Mouse (Mus musculus): Measurements from ENCODE around the gene Ppp2r5a.

The Ppp2r5a gene

GRCm38 (mm10) chr1:191380843-191381242 is 22.2 kb downstream of the Ppp2r5a start:
- no peak for DNase-seq (ENCODE audit: low read depth, low spot score)

DNA sequence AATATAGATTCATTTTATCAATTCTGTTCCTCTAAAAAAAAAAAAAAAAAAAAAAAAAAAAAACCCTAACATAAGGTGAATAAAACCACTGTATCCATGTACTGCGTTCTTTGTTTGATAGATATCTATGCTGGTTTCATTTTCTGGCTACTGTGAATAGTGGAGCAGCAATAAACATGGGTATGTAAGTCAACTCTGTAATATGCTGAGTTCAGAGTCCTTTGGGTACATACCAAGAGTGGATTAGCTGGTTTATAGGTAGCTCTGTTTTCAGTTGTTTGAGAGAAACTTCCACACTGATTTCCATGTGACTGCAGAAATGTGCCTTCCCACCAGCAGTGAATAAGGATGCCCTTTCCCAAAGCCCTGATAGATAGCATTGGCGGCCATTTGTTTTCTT is 25.0 kb downstream of the Ppp2r5a start:
- no peak for DNase-seq (ENCODE audit: low read depth, low spot score)

GRCm38 (mm10) chr1:191375644-191375998 is 27.5 kb downstream of the Ppp2r5a start:
- DNase-seq (ENCODE audit: low read depth, low spot score): no peak

GRCm38 (mm10) chr1:191374993-191375643 is 28.0 kb downstream of the Ppp2r5a start:
- peak; percentile 39 for DNase-seq (ENCODE audit: low read depth, low spot score)

DNA sequence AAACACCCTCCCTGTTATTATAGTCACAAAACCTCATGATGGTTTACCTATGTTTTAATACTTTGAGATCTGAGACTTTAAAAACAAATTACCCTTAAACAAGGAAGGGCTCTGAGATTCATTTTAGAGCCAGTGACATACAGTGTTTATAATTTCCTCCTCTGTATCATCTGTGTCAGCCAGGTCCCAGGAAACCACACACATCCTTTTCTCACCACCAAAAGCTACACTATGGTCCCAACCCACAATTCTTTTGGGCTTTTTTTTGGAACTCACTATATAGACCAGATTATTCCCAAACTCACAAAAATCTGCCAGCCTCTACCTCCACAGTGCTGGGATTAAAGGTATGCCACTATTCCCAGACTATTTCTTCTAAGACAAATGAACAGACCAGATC is 33.9 kb downstream of the Ppp2r5a start:
- no peak for DNase-seq (ENCODE audit: low read depth, low spot score)

DNA sequence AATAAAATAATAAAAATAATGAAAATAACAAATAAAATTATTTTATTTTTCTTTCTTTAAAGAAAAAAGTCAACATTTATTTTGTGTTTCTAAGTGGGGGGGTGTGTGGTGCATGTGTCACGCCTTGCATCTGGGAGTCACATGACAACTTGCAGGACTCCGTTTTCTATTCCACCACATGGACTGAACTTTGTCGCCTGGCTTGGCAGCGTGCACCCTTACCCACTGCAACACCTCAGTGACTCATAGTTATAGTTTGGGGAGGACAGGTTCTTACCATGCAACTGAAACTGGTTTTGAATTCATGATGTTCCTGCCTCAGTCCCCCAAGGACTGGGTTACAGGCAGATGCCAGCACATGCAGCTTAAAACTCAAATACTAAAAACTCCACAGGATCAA is 34.9 kb downstream of the Ppp2r5a start:
- DNase-seq (ENCODE audit: low read depth, low spot score): no peak

GRCm38 (mm10) chr1:191364477-191364876 is 38.6 kb downstream of the Ppp2r5a start:
- DNase-seq (ENCODE audit: low read depth, low spot score): peak; percentile 42

DNA sequence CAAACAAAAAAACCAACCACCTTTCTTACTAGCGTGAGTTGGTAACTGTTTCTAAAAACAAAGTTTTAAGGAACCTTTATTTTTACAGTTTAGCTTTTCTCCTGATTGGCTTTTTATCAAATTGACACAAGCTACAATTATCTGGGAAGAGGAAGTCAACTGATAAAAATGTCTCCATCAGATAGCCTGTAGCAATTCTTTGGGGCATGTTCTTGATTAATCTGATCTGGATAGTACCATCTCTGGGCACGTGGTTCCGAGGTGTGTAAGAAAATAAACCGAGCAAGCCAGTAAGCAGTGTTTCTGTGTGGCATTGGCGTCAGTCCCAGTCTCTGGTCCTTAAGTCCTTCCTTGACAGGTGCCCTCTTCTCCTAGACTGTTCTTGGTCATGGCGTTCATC is 40.7 kb downstream of the Ppp2r5a start:
- no peak for DNase-seq (ENCODE audit: low read depth, low spot score)

DNA sequence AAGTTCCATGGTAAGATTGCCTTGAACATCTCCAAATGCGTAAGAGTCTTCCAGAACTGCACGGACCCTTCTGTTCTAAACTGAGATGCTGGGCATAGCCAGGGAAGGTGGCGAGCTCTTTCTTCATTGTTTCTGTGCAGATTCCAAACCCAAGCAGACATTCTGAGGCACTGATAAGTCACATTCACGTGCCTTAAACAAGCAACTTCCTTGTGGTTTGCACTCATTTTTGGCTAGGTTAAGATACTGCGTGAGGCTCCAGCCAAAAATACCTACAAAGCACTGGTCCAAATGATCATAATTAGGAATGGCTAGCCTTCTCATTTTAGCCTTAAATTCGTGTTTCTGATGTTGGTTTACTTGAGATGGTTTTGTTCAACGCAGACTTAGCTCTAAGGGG is 43.6 kb downstream of the Ppp2r5a start:
- no peak for DNase-seq (ENCODE audit: low read depth, low spot score)

GRCm38 (mm10) chr1:191356936-191357335 is 46.1 kb downstream of the Ppp2r5a start:
- DNase-seq (ENCODE audit: low read depth, low spot score): no peak

DNA sequence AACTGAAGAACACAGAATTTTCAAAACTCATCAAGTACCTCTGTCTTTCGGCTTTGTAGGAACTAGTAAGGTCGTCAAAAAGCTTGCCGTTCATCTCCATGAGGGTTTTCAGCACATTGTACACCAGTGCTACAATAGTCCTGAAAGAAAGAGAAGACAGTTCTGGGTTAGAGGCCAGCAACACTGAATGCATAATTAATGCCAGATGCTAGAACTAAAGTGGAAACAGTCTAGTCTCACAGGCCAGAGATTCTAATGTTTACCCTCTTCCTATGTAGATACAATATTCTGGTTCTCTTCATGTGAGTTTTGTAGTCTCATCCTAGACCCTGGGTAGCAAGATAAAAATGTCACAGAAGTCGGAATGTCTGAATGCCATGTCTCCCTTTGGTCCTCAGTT is 49.2 kb downstream of the Ppp2r5a start:
- no peak for DNase-seq (ENCODE audit: low read depth, low spot score)

DNA sequence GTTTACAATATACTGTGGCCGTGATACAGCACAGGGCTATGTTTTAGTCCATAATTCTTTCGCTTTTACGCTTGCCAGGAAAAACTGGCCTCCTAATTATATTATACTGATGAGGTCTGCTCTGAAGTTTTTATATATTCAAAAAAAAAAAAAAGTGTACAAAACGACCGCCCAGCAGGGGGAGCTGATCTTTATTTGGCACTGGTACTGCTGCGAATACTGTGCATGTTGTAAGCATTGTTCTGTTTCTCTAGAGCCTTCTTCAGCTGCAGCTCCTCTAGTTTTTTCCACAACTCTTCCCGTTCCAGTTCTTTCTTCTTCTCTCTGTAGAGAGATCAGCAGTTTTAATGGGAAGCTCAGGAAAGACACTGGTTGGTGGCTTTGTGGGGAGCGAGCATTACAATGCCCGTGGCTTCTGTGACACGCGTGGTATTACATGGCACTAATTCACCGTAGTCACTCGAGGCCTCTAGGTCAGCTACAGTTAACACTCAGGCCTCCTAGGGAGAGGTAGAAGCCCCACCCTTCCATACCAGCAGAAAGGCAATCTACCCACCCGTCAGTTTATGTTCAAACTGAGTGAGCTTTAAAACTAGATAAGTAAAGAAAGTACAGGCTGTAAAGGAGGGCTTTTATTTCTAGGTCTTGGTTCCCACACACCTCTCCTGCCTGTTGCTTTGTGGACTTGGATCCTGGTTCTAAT is 50.1 kb downstream of the Ppp2r5a start:
- DNase-seq (ENCODE audit: low read depth, low spot score): peak; percentile 80

DNA sequence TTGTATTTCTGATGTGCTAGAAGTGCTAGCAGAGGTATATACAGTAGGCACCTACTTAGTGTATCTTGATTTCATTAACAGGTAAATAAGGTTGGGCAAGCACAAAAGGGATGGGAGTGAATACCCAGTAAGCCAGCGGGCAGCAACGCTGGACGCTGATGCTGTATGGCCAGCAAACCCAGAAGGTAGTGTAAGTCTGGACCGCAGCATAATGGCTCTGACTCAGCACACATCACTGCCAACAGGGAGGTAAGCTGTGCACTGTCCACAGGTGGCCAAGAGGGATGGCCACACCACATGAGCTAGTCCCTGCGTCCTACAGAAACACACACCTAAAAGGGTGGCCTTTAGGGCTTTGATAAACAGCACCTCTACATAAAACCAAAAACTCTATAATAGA is 52.7 kb downstream of the Ppp2r5a start:
- no peak for DNase-seq (ENCODE audit: low read depth, low spot score)

DNA sequence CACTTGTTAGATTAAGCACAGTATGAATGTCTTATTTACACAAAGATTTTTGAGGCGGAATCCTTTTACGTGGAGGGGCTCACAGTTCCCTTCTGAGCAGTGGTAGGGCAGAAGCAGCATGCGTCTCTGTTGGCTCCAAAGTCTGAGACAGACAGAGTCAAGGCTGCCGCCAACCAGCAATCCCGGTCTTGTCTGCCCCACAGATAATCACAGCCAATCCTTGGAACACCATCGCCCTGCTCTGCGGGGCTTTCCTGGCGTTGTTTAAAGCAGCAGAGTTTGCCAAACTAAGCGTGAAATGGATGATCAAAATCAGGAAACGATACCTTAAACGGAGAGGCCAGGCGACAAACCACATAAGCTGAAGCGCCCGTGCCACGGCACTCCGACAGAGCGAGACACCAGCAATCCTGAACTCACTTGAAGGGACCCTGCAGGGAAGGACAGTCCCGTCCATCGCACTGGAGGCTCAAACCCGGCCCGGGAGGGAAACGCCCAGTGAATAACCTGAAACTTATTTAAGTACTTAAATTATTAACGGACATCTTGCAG is 53.5 kb downstream of the Ppp2r5a start:
- DNase-seq (ENCODE audit: low read depth, low spot score): peak; percentile 25

DNA sequence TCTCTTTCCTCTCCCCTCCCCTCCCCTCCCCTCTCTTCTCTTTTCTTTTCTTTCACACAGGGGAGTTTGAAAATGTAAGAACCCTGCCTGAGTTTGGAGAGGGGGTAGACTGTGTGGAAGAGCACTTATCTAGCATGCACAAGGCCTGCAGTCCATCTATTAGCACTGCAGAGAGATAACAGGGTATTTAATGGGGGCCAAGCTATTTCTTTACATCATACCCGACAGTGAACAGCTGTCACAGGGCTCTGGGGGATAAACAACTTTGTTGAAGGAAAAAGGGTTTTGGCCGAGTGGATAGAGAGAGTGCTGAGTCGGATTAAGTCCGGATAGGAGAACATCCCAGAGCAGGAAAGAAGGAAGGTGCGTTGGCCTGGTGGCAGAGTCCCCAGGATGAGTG is 54.1 kb downstream of the Ppp2r5a start:
- DNase-seq (ENCODE audit: low read depth, low spot score): no peak

DNA sequence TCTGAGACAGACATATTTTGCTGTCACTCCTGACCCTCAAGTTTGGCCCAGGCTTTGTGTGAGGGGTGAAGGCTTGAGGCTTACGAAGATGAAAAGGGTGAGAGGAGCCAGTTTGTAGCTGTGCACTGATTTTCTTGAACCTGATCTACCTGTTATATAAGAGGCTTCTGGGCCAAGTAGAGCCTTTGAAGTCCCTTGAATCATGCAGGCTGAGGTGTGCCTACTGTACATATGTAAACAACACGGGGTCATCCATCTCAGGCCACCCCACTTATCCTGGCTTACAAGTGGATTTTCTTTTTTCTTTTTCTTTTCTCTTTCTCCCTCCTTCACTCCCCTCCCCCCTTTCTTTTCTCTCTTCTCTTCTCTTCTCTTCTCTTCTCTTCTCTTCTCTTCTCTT is 54.5 kb downstream of the Ppp2r5a start:
- no peak for DNase-seq (ENCODE audit: low read depth, low spot score)

GRCm38 (mm10) chr1:191347602-191348001 is 55.5 kb downstream of the Ppp2r5a start:
- DNase-seq (ENCODE audit: low read depth, low spot score): no peak

DNA sequence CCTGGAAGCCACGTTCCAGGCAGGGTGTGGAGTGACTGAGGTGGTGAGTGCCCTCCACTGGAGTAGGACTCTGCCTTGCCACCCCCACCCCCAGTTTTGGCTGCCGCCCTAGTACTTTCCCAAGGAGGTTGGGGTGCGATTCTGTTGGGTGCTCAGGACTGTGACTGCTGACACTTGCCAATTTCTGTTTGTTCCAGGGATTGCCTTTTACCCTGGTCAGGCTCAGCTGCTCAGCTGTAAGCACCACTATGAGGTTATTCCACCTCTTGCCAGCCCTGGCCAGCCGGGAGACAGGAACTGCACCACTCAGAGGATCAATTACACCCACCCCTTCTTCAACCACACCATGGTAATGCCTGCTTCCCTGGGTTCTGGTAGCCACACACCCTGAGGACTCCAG is 62.5 kb downstream of the Ppp2r5a start:
- DNase-seq (ENCODE audit: low read depth, low spot score): no peak

DNA sequence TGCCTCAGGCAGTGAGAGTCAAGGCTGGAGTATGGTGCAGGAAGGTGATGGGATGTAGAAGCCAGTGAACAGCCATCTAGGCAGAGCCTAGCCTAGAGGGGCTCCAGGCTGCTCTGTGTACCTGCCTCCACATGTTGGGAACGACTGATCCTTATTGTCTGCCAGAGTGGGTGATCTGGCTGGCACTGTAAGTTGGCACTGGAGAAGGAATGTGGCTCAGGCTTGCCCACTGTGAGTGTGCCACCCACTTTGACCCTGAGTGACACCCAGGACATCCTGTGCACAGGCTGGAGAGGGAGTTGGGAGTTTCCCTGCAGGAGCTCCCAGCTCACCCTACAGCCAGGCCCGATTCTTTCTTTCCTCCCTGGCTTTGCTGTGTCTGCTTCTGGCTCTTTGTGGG is 63.2 kb downstream of the Ppp2r5a start:
- DNase-seq (ENCODE audit: low read depth, low spot score): no peak

DNA sequence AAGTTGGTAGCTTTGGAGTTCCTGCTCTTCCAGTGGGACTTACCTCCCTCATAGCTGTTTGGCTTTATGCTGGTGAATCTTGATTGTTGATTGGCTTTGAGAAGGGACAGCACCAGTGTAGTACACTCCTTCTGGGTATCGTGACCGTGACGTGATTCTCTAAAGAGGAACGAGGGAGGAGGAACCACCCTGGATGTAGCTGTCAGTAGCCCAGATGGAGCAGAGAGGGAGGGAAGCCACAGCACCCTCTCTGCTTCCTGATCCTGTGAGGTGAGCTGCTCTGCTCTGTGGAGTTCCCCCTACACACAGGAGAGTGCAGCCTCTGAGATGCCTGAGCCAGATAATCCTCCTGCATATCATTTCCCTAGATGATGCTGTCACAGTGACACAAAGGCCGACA is 68.6 kb downstream of the Ppp2r5a start:
- no peak for DNase-seq (ENCODE audit: low read depth, low spot score)

- DNase-seq (ENCODE audit: low read depth, low spot score): no peak
Observed at GRCm38 (mm10) chr1:191330356-191330755, 72.7 kb downstream of the Ppp2r5a start.

- peak; percentile 45 for DNase-seq (ENCODE audit: low read depth, low spot score)
Observed at GRCm38 (mm10) chr1:191328019-191328441, 75.0 kb downstream of the Ppp2r5a start.

DNA sequence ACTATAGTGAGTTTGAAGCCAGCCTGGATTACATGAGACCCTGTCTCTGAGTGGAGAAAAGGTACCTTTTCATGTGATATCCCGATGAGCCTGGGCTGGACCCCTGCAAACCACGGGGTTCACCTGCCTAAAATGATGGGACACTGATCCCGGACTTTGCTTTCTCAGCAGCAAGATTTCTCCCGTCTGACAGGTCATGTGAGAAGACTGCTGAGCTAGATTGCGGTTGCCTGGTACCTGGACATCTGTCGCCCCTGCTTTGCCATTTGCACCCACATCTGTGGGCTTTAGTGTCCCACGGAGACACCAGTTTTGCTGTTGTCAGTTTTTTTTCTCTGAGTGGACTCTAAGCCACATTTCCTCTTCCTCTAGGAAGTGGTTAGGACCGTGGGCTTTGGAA is 75.8 kb downstream of the Ppp2r5a start:
- DNase-seq (ENCODE audit: low read depth, low spot score): peak; percentile 26
